Mouse (Mus musculus) adrenal gland, postnatal 4 days (tissue): ENCODE measurements around the gene Tln2. TPM values are rescaled to one million over a fixed set of nuclear protein-coding genes. Genes with fewer than 3 reads are reported as not detected.

Experiments used
- DNase-seq, 2 experiments: peaks; one replicate each; pipeline ENCODE4 v3.0.0; 2021 to 2022; ENCODE audit warnings: low spot score in 2 of 2, mixed read lengths in 2 of 2
- total RNA-seq, 2 experiments: library from RNA; stranded (reverse); gene quantifications; 2 replicates each; pipeline ENCODE4 v1.2.3; 2021

Gene Tln2
- total RNA-seq, 2 experiments from 2014 or later = 42.4 to 46.0 TPM

DNA sequence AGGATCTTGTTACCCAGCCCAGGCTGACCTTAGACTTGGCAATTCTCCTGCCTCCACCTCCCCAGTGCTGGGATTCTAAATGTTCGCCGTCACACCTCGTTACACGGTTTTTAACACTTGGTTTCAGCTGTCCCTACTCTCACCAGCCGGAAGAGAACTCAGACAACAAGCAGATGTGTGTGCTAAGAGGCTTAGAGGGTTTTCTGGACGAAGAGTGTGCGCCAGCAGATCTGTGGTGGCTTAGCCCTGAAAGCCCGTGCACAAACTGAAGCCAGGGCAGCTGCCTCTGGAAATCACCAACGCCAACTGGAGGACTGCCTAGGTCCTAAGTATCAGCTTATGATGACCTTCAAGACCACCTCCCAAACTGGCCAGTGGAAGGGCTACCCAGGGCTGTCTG lies 341.5 kb downstream of the Tln2 start:
- no peak for DNase-seq

DNA sequence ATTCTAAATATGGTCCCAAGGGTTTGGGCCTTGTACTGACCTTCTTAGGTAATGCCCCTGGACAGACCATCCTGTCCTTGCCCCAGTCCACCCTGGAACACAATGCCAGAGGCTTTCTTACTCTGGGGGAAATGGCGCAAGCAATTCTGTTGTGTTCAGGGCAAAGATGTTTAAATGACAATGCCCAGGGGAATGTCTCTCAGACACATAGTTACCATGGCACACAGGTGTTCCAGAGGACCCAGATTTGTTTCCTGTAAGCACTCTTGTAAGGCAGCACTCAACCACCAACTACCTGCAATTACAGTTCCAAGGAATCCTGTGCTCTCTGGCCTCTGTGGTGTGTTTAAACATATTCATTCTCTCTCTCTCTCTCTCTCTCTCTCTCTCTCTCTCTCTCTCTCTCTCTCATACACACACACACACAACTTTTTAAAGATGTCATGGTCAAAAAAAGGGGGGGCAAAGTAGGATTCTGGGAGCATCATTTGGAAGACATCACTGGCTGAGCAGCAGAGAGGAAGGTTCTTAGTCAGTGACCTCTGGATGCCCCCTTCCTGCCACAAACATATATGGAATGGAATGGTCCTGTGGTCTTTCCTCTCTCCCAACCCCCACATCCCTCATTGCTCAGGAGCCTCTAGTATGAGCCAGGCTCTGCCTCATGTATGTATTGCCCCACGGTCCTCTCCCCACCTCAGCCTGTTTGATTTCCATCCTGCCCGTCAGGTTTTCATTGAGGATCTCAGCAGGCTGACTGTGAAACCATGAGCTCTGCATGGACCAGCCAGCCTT lies 345.1 kb downstream of the Tln2 start:
- DNase-seq = no peak

DNA sequence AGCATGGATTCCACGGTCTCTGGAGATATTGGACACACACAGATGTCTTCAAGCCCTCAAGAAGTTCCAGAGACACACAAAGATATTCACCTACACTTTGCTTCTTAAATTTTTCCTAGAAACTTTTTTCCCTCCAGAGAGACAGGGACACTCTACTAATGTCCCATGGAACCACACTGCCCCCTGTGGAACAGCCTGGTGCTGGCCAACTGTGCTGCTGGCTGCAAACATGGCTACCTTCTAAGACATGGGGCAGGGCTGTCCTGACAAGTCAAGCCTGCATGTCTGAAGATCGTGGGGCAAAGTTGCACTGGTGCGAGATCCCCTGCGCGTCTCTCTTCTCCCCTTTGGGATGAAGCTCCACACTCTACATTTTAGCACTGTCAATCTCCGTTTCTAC lies 346.2 kb downstream of the Tln2 start:
- DNase-seq = peak; percentile 59 to 64

DNA sequence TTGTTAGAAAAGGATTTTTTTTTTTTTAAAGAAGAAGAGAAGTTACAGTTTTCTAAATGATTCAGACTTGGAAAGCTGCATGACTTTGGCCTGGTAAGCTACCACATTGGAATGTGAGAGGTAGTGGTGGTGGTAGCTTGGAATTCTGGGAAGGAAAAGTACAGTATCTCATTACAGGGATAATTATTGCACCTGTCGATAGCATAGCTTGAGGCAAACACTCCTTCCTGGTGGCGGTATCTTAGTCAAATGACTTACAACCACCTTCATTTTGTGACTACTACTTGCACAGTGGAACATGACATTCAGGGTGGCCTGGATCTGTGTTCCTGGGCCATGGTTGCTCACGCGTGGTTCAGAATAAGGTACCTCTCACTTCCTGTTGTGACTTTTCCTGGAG lies 348.3 kb downstream of the Tln2 start:
- DNase-seq = no peak

DNA sequence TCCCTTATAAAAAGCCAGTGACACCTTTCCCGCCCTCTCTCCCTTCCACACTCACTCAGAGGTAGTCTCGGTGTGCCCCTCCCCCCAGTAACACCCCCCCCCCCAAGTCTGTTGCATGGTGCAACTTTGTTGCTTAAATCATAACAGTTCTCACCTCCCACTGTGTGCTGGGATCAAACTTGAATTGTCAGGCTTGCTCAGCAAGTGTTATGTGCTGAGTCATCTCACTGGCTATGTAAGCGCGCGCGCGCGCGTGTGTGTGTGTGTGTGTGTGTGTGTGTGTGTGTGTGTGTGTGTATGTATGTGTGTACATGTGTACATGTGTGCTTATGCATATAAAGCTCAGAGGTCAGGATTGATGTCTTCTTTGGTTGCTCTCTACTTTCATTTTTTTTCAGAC lies 350.1 kb downstream of the Tln2 start:
- DNase-seq = no peak

DNA sequence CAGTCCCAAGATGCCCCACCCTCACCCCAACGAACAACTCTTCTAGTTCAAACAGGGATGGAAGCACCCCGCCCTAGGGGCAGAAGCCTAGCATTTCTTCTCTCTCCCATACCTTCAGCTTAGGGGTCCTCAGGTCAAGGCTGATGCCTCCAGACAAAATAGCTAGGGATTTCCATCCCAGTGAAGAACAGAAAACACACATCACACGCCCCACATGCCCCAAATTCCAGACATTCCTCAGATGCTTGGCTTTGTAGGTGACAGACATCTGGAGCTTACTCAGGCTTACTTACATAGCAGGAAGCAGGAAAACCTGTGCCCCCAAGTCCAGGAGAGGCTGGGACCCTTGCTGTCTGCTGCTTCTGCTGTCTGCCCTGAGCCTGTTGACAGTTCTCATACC lies 351.1 kb downstream of the Tln2 start:
- no peak for DNase-seq

DNA sequence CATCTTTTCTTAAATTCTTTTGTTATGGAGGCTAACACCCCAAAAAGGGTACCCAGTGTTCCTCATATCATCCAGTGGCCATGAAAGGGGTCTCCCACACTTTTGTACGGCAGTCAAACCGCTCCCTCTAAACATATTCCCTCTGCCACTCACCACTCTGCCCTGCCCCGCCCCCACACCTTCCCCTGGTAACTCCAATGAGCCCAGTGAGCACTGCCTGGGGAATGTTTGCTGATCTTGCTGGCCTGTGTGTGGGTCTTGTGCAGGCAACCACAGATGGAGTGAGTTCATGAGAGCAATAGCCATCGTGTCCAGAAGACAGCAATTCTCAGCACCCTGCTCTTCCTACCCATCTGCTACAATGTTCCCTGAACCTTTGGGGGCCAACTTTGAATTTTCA lies 354.3 kb downstream of the Tln2 start:
- DNase-seq = no peak

DNA sequence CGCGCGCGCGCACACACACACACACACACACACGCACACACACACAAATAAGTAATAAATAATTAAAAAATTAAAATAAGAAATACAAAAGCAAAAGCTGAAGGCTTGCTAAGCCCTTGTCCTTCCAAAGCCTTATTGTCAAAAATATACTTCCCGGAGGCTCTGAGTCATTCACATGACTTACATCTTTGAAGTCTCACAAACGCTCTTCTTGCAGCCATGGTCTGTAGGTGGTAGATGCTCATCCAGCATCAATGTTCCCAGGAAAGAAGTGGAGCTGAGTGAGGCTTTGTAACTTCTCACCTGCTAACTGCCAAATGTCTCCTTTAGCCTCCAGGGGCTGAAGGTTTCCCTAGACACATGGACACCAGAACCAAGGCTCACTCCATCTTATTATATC lies 362.9 kb downstream of the Tln2 start:
- no peak for DNase-seq

DNA sequence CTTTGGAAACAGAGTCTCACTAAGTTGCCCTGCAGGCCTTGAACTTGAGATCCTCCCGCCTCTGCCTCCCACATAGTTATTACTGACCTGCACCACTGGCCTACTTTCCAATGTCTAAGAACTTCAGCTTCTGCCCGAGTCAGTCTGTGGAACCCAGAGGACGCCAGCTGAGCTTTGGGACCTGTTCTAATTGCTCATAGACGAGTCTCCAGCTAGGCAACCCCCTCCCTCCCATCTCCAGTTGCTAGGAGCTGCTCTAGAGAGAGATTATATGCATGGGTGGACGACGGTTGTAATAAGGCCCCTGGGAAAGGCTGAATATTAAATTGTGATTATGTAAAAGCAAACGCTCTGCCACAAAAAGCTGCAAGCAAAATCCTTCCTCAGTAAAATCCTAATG lies 364.2 kb downstream of the Tln2 start:
- DNase-seq = no peak

DNA sequence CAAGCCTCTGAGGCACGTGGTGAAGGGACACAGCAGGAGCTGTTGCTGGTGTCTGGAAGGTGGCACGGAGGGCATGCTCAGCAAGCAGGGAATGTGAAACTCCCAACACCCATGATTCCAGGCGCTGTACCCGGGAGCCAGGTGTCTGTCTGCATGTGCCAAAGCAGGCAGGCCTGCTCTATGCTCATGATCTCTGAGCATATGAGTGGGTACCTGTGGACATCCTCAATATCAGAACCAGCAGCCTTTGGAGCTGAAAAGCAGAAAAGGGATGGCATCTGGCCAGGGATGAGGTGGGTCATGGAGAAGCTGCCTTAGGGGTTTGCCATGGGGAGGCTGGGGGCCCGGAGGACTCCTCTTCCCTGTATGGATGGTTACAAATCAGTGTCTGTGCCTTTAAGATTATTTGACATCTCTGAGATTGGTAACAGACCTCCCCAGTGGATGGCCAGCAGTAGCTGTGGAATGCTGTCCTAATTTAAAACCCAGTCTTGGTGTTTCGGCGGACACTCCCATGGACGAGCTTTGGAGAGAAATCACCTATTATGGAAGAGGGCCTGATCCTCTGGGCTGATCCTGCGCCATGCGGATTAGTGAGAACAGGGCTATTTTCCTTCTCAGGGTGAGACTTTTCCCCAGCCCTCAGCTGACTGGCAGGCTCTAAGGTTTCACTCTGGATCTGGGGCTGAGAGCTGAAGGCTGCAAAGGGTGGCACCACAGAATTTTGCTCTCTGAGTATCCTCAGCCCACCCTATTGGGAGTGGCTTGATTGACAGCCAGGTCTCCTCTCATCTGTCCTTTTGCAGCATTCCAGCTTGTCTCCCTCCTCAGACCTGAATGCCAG lies 367.8 kb downstream of the Tln2 start:
- DNase-seq = no peak

DNA sequence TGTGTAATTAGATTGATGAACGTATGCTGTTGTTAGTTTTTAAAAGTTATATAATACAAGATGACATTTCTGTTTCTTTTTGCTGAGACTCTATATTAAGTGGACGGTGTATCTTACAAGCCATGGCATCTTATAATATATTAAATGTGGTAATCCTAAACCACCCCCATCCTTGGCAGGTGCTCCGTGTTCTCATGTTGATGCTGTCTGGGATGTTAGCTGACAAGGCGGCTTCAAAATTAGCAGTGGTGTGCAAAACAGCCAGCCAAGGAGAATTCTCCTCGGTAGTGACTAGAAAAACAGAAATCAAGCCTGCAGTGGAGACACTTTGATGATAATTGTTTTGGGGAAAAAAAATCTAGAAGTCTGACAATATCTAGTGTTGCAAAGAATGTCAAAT lies 371.8 kb downstream of the Tln2 start:
- DNase-seq = no peak

DNA sequence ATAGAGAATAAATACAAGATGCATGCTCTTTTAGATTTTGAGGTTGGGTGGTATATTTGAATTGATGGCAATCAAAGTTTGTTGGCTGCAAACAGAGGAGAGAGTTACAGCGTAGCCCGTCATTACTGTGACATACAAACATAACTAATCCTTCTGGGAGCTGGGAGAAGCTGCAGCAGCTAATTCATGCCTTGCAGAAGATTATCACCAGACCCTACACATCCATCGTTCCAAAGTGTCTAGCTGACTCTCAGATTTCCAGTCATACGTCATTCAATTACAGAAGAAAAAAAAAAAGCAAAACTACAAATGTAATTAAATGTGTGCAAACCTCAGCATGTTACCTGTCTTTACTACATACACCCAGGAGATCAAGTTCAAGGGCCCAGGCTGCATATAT lies 372.3 kb downstream of the Tln2 start:
- no peak for DNase-seq

DNA sequence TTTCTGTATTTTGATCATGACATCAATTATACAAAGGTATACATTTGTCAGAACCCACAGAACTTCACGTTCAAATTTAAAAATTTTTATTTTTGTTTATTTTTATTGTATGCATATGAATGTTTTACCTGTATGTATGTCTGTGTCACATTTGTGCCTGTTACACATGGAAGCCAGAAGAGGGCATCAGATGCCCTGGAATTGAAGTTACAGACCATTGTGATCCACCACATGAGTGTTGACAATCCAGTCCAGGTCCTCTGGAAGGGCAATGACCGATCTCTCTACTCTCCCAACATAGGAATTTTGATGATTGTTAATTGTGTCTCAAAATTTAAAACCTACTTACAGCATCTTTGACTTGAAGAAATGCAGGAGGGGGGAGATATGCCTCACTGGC lies 374.9 kb downstream of the Tln2 start:
- DNase-seq = no peak

DNA sequence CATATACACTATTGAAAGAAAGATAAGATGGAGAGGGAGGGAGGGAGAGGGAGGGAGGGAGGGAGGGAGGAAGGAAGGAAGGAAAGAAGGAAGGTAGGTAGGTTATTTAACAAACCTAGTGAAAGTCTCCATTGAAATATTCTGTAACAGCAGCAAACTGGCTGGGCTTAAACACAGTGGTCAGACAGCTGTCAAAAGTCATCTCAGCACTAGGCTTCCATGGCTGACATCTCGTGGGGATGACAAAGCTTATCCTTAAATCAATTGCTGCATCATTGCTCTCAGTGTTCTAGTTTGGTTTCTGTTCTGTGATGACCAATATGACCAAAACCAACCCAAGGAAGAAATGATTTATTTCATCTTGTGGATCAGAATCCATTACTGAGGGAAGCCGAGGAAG lies 376.0 kb downstream of the Tln2 start:
- DNase-seq = no peak

DNA sequence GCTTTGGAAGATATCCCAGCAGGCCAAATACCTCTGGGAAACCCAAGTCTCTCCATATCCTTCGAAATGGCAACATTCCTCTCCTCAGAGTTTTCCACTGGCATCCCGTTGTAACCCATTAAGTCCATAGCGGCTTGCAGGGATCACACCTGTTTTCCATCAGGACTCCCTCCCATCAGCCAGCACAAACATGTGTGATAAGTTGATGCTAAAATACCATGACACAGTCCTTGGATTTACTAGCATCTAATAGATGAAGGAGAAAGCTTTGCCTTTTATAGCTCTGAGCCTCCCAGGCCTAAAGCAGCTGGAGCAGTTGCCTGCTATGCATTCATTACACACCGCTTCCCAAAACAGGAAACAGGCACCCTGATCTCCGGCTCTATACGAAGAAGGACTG lies 377.5 kb downstream of the Tln2 start:
- DNase-seq = no peak

DNA sequence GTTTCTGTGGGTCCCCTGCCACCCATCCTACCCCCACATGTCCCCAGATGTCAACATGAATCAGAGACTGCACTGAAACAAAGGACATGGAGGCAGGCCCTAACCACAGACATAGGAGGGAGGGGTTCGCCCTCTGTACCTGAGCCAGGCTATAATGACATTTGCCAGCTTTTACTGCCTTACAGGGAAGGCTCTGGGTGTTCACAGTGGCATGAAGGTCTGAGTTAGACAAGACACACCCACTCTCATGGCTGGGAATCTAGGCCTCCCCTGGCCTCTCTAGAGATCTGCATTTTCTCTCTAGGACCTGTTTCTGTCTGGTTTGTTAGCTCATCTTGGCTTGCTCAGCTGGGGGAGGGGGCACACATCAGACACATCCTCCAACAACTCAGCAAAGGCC lies 380.8 kb downstream of the Tln2 start:
- DNase-seq = no peak

DNA sequence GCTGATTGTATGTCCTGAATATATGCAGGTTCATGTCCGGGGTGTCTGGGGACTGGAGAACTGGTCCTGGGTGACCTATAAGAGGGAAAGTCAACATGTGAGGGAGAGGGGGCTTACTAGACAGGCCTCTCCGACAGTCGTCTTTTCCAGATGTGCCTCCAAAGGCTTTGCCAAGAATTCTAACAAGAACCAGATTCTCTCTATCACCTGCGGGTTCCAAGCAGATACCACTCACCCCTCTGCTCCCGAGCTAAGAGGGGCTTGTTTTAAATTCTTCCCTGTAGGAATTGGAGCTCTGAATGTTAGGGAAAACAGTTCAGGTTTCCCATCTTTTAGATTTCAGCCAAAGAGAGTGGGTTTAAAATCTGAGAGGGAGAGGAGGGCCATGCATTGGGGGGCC lies 381.3 kb downstream of the Tln2 start:
- DNase-seq = no peak

DNA sequence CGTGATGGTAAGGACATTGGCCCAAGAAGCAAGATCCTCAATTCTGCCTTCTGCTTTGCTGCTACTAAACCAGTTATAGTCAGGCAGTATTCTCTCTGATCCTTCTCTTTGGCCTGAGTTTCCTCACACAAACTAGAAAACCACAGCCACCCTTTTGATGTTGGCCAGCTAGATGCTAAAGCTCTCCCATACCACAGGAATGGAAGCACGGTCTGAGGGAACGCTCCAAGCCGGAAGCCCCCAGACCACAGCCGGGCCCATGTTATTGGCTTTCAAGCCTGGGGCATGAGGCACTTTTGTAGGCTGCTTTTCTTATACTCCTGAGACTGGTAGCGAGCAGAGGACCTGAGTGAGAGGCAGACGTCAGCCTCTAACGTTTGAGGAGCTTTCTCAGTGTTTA lies 383.4 kb downstream of the Tln2 start:
- no peak for DNase-seq

DNA sequence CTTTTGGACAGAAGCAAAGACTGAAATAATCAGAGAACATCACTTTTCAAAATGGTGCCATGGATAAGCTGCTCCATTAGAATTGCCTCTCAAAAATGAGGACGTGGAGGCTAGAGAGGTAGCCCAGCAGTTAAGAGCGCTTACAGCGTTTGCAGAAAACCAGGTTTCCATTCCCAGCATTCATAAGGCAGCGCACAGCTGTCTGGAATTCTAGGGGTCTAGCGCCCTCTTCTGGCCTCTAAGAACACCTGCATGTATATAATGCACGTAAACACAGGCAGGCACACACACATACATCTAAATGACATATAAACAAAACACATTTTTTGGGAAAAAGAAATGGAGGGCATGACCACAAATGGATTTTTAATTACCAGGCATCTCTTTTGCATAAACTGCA lies 385.7 kb downstream of the Tln2 start:
- no peak for DNase-seq

DNA sequence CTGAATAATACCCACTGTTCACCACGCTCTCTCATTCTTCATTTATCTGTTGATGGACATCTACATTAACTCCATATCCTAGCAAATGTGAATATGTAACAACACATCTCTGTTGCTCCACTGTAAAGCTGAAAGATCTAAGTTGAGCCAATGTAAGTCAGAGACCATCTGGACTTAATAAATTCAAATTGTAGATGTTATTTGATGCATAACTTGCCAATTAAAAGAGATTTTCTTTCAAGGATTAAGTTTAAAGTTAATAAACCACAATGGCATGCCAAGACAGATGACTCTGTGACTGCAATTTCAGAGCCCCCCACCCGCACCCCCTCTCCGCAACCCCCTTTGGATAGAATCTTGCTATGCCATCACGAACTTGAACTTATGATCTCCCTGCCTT lies 386.3 kb downstream of the Tln2 start:
- DNase-seq = no peak

DNA sequence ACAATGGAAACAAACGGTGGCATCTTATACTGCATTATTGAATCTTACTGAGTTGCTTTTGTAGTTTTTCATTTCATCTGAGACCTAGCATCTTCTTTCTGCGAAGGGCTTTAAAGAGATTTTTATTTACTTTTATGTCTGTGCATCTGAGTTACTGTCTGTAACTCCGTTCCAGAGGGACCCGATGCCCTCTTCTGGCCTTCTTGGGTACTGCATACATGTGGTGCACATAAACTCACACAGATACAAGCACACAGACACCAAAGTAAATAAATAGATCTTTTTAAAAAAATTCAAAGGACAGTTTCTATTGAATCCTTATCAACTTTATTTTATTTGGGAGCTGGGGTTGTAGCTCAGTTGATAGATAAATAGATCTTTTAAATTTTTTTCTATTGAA lies 388.1 kb downstream of the Tln2 start:
- DNase-seq = no peak

DNA sequence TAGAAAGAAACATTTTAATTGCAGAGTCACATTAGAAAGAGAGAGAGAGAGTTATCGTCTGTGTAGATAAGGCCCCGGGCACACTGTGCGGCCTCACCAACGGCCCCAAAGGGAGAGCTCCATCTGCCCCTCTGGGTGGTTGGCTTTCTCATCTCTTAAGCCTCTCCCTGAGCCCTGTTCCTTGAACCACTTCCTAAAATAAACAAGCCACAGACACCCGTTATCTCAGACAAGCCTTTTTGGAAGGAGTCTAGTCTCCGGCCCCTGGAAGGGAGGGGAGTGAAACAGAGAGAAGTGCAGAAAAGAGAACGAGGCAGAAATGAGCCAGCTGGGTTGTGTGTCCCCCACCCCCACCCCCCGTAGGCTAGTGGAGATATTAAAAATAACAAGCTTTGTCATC lies 388.7 kb downstream of the Tln2 start:
- no peak for DNase-seq

DNA sequence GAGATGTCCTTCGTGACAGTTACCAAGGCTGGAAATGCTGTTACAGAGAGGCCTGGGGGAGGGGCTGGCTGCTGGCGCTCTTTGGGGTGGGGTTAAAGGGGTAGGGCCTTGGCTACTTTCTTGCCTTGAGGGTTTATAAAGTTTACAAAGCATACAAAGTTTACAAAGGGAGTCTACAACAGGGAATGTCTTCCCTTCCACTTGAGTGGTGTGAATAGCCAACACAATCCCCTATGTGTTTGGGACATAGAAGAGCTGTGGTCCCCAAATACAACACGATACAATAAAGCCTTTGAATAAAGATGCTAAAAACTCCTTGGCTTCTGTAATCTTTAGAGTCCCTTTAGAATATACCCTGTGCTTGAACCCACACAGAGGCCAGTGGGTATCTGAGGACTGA lies 389.5 kb downstream of the Tln2 start:
- no peak for DNase-seq
